Mouse (Mus musculus): ENCODE measurements around the gene Zfp286. TPM values are rescaled to one million over a fixed set of nuclear protein-coding genes. Genes with fewer than 3 reads are reported as not detected.
A peak's percentile ranks its signal among the peaks of the same experiment; 100 is the strongest.
"Not testable (repeated sequence)": the region's sequence is repeated elsewhere in the genome, so short reads cannot be mapped to it uniquely, and the experiment has no call there.

Zfp286 gene
- polyA plus RNA-seq, 1 experiment from 2014 or later: 34.0 TPM

GRCm38 (mm10) chr11:62760755-62761457 is 28.4 kb downstream of the Zfp286 start:
- H3K9ac ChIP-seq (replicated peaks): no peak overlapping the region
- no peak for ATAC-seq (ENCODE audit: low FRiP score, low read depth)
- H3K27me3 ChIP-seq: peaks cover 18% of the 10 kb centered on the region
- H3K4me3 ChIP-seq: no peak overlapping the region
- H3K9me3 ChIP-seq: no peaks in the 10 kb centered on the region
- no peaks in the 10 kb centered on the region for H3K36me3 ChIP-seq
- H3K4me2 ChIP-seq (replicated peaks): no peak overlapping the region
- peaks cover 6% of the 10 kb centered on the region; the same call in 1 of the 2 replicates for H3K4me1 ChIP-seq
- H3K27ac ChIP-seq (replicated peaks): no peak overlapping the region
- WGBS: 78% methylated on average over 9 of the region's 9 CpGs

GRCm38 (mm10) chr11:62758491-62758890 is 30.8 kb downstream of the Zfp286 start:
- Histone ChIP-seq H3K27me3 (peaks cover 25% of the 10 kb centered on the region), H3K9me3 (no peaks in the 10 kb centered on the region), H3K4me2 (replicated peaks) (no peak overlapping the region), H3K36me3 (no peaks in the 10 kb centered on the region), H3K9ac (replicated peaks) (no peak overlapping the region), H3K4me1 (peaks cover 6% of the 10 kb centered on the region; the same call in 1 of the 2 replicates), H3K4me3 (no peak overlapping the region), H3K27ac (replicated peaks) (no peak overlapping the region)
- WGBS: 88% methylated on average over 11 of the region's 11 CpGs
- no peak for ATAC-seq (ENCODE audit: low FRiP score, low read depth)

- H3K9me3 ChIP-seq: no peaks in the 10 kb centered on the region
- no peak overlapping the region for H3K4me2 ChIP-seq (replicated peaks)
- WGBS: 67% methylated on average over 6 of the region's 6 CpGs
- no peaks in the 10 kb centered on the region for H3K36me3 ChIP-seq
- H3K27ac ChIP-seq (replicated peaks): no peak overlapping the region
- H3K27me3 ChIP-seq: peaks cover 25% of the 10 kb centered on the region
- no peak overlapping the region for H3K9ac ChIP-seq (replicated peaks)
- peaks cover 6% of the 10 kb centered on the region; the same call in 1 of the 2 replicates for H3K4me1 ChIP-seq
- no peak for ATAC-seq (ENCODE audit: low FRiP score, low read depth)
- no peak overlapping the region for H3K4me3 ChIP-seq
These were observed 31.4 kb downstream of the Zfp286 start for GRCm38 (mm10) chr11:62757906-62758305.

- H3K27ac ChIP-seq (replicated peaks): no peak overlapping the region
- 10% methylated on average over 7 of the region's 7 CpGs for WGBS
- peaks cover 25% of the 10 kb centered on the region for H3K27me3 ChIP-seq
- peaks cover 6% of the 10 kb centered on the region; the same call in 1 of the 2 replicates for H3K4me1 ChIP-seq
- ATAC-seq (ENCODE audit: low FRiP score, low read depth): peak; percentile 24; the same call in 1 of the 2 replicates
- no peaks in the 10 kb centered on the region for H3K9me3 ChIP-seq
- peak overlapping the region; percentile 24 for H3K4me3 ChIP-seq
- H3K36me3 ChIP-seq: no peaks in the 10 kb centered on the region
- peak overlapping the region; percentile 51 for H3K4me2 ChIP-seq (replicated peaks)
- peak overlapping the region; percentile 37; the same call in 1 of the 2 replicates for H3K9ac ChIP-seq (replicated peaks)
These were observed 32.1 kb downstream of the Zfp286 start for GRCm38 (mm10) chr11:62757143-62757507.

GRCm38 (mm10) chr11:62756456-62757142 is 32.7 kb downstream of the Zfp286 start:
- peak overlapping the region; percentile 24 for H3K4me3 ChIP-seq
- no peak overlapping the region for H3K27ac ChIP-seq (replicated peaks)

GRCm38 (mm10) chr11:62752780-62753179 is 36.5 kb downstream of the Zfp286 start, which contains the start of gene Gm10428:
Gene Gm10428 (plus strand): TSS chr11:62753100.
- ATAC-seq (ENCODE audit: low FRiP score, low read depth): no peak
- Histone ChIP-seq H3K4me2 (replicated peaks) (no peak within 1 kb of the TSS), H3K36me3 (no peaks in the 10 kb centered on the region), H3K9me3 (no peaks in the 10 kb centered on the region), H3K27me3 (peaks cover 25% of the 10 kb centered on the region), H3K4me3 (no peak within 1 kb of the TSS), H3K9ac (replicated peaks) (no peak within 1 kb of the TSS), H3K27ac (replicated peaks) (no peak within 1 kb of the TSS), H3K4me1 (peaks cover 6% of the 10 kb centered on the region; the same call in 1 of the 2 replicates)
- WGBS: 89% methylated on average over 8 of the region's 8 CpGs

More at GRCm38 (mm10) chr11:62756456-62757142, 32.7 kb downstream of the Zfp286 start:
- ATAC-seq (ENCODE audit: low FRiP score, low read depth): peak; percentile 100
- H3K4me1 ChIP-seq: peaks cover 6% of the 10 kb centered on the region; the same call in 1 of the 2 replicates
- no peaks in the 10 kb centered on the region for H3K9me3 ChIP-seq
- peak overlapping the region; percentile 51 for H3K4me2 ChIP-seq (replicated peaks)
- peaks cover 25% of the 10 kb centered on the region for H3K27me3 ChIP-seq
- H3K36me3 ChIP-seq: no peaks in the 10 kb centered on the region
- peak overlapping the region; percentile 37; the same call in 1 of the 2 replicates for H3K9ac ChIP-seq (replicated peaks)
- 8% methylated on average over 36 of the region's 36 CpGs for WGBS

GRCm38 (mm10) chr11:62752191-62752590 is 37.1 kb downstream of the Zfp286 start:
- no peak overlapping the region for H3K27ac ChIP-seq (replicated peaks)
- no peak overlapping the region for H3K4me3 ChIP-seq
- no peak overlapping the region for H3K9ac ChIP-seq (replicated peaks)
- peaks cover 21% of the 10 kb centered on the region for H3K27me3 ChIP-seq
- 82% methylated on average over 11 of the region's 11 CpGs for WGBS
- ATAC-seq (ENCODE audit: low FRiP score, low read depth): no peak
- no peaks in the 10 kb centered on the region for H3K9me3 ChIP-seq
- no peak overlapping the region for H3K4me2 ChIP-seq (replicated peaks)
- H3K4me1 ChIP-seq: peaks cover 3% of the 10 kb centered on the region; the same call in 1 of the 2 replicates
- no peaks in the 10 kb centered on the region for H3K36me3 ChIP-seq

- not testable (repeated sequence) for H3K36me3 ChIP-seq; H3K4me1 ChIP-seq; H3K9ac ChIP-seq (replicated peaks); ATAC-seq (ENCODE audit: low FRiP score, low read depth); H3K27ac ChIP-seq (replicated peaks); H3K9me3 ChIP-seq; H3K4me2 ChIP-seq (replicated peaks); H3K4me3 ChIP-seq
- WGBS: 93% methylated on average over 13 of the region's 13 CpGs
- peaks cover 12% of the 10 kb centered on the region; the same call in 1 of the 2 replicates for H3K27me3 ChIP-seq
These were observed 39.8 kb downstream of the Zfp286 start for GRCm38 (mm10) chr11:62749445-62749844.

GRCm38 (mm10) chr11:62748062-62748461 is 41.2 kb downstream of the Zfp286 start:
- no peak for ATAC-seq (ENCODE audit: low FRiP score, low read depth)
- no peaks in the 10 kb centered on the region; the same call in 1 of the 2 replicates for H3K4me1 ChIP-seq

GRCm38 (mm10) chr11:62747227-62747626 is 42.0 kb downstream of the Zfp286 start:
- no peaks in the 10 kb centered on the region for H3K36me3 ChIP-seq
- H3K4me2 ChIP-seq (replicated peaks): no peak overlapping the region
- H3K4me1 ChIP-seq: no peaks in the 10 kb centered on the region; the same call in 1 of the 2 replicates
- ATAC-seq (ENCODE audit: low FRiP score, low read depth): no peak
- H3K27me3 ChIP-seq: peaks cover 12% of the 10 kb centered on the region; the same call in 1 of the 2 replicates
- 70% methylated on average over 9 of the region's 9 CpGs for WGBS
- H3K4me3 ChIP-seq: no peak overlapping the region
- no peak overlapping the region for H3K9ac ChIP-seq (replicated peaks)
- H3K27ac ChIP-seq (replicated peaks): no peak overlapping the region
- H3K9me3 ChIP-seq: no peaks in the 10 kb centered on the region

More at GRCm38 (mm10) chr11:62748062-62748461, 41.2 kb downstream of the Zfp286 start:
- Histone ChIP-seq H3K27me3 (peaks cover 12% of the 10 kb centered on the region; the same call in 1 of the 2 replicates), H3K9ac (replicated peaks) (no peak overlapping the region), H3K4me3 (no peak overlapping the region), H3K36me3 (no peaks in the 10 kb centered on the region), H3K4me2 (replicated peaks) (no peak overlapping the region), H3K9me3 (no peaks in the 10 kb centered on the region), H3K27ac (replicated peaks) (no peak overlapping the region)
- WGBS: 70% methylated on average over 4 of the region's 4 CpGs

- Histone ChIP-seq H3K36me3 (no peaks in the 10 kb centered on the region), H3K4me1 (no peaks in the 10 kb centered on the region; the same call in 1 of the 2 replicates), H3K9ac (replicated peaks) (peak overlapping the region; percentile 37; the same call in 1 of the 2 replicates), H3K27me3 (peaks cover 12% of the 10 kb centered on the region; the same call in 1 of the 2 replicates), H3K4me2 (replicated peaks) (peak overlapping the region; percentile 57), H3K27ac (replicated peaks) (no peak overlapping the region), H3K9me3 (no peaks in the 10 kb centered on the region), H3K4me3 (peak overlapping the region; percentile 41)
- peak; percentile 81 for ATAC-seq (ENCODE audit: low FRiP score, low read depth)
- WGBS: 1% methylated on average over 27 of the region's 27 CpGs
These were observed 43.2 kb downstream of the Zfp286 start for GRCm38 (mm10) chr11:62746001-62746533.

Measured in midbrain, embryonic 12.5 days (tissue).